Comparison of ENCODE assay signal across 8 mouse cellular contexts in genomic region chr13:21506221-21506649, GRCm38 (mm10). TPM values are rescaled to one million over a fixed set of nuclear protein-coding genes. Genes with fewer than 3 reads are reported as not detected.
DNase-seq lines count a peak whose midpoint lies in the region; ATAC-seq and TF ChIP-seq lines count a peak whose summit lies in the region.

No protein-coding gene starts in this region.

- peak overlapping the region; percentile 74 for H3K9ac ChIP-seq in embryonic facial prominence, embryonic 13.5 days
- H3K9ac ChIP-seq in heart, adult 2 months (ENCODE audit: low read depth, low read length) = peak overlapping the region; percentile 62
- H3K9ac ChIP-seq in limb, embryonic 13.5 days = peak overlapping the region; percentile 65
- H3K9ac ChIP-seq in midbrain, embryonic 16.5 days (ENCODE audit: low read depth, low read length) = peak overlapping the region; percentile 82

- no peaks in the 10 kb centered on the region for H3K27me3 ChIP-seq in embryonic facial prominence, embryonic 13.5 days
- H3K27me3 ChIP-seq in heart, adult 2 months (ENCODE audit: control insufficient read depth, insufficient read depth, low read length) = no peaks in the 10 kb centered on the region
- H3K27me3 ChIP-seq in limb, embryonic 13.5 days = no peaks in the 10 kb centered on the region
- no peaks in the 10 kb centered on the region; the same call in 1 of the 2 replicates for H3K27me3 ChIP-seq in midbrain, embryonic 16.5 days (ENCODE audit: control insufficient read depth, insufficient read depth, low read depth, low read length)

- under 1% methylated on average over 21 of the region's 21 CpGs for WGBS in embryonic facial prominence, embryonic 13.5 days
- WGBS in heart, adult 2 months = under 1% methylated on average over 21 of the region's 21 CpGs
- 1% methylated on average over 21 of the region's 21 CpGs for WGBS in limb, embryonic 13.5 days
- under 1% methylated on average over 21 of the region's 21 CpGs for WGBS in midbrain, embryonic 16.5 days

- peak overlapping the region; percentile 60 for H3K4me3 ChIP-seq in embryonic facial prominence, embryonic 13.5 days
- peak overlapping the region; percentile 66 for H3K4me3 ChIP-seq in heart, adult 2 months
- H3K4me3 ChIP-seq in limb, embryonic 13.5 days = peak overlapping the region; percentile 63
- peak overlapping the region; percentile 78 for H3K4me3 ChIP-seq in midbrain, embryonic 16.5 days (ENCODE audit: low read depth, low read length)

- no peak for TF ChIP-seq CTCF in heart, adult 2 months (IDR thresholded peaks at IDR 0.05)

- no peaks in the 10 kb centered on the region for H3K79me2 ChIP-seq in heart, adult 2 months (replicated peaks; ENCODE audit: control insufficient read depth, insufficient read depth, low read length)

- H3K4me1 ChIP-seq in embryonic facial prominence, embryonic 13.5 days = 0 out of 2 replicates have a peak, but pooled peaks cover 3% of the 10 kb centered on the region
- no peaks in the 10 kb centered on the region for H3K4me1 ChIP-seq in heart, adult 2 months (ENCODE audit: control insufficient read depth, insufficient read depth, low read length)
- no peaks in the 10 kb centered on the region for H3K4me1 ChIP-seq in limb, embryonic 13.5 days
- peaks cover 5% of the 10 kb centered on the region for H3K4me1 ChIP-seq in midbrain, embryonic 16.5 days (ENCODE audit: control insufficient read depth, insufficient read depth, low read length)

- TF ChIP-seq EP300 in heart, adult 2 months (IDR thresholded peaks at IDR 0.05; ENCODE audit: insufficient read depth, low read depth, low read length) = peak; percentile 57; the same call in 1 of the 2 replicates

- intact Hi-C loops in heart, adult 2 months (cut with DNase I) = loop anchor here (1.0 to 2.0 kb wide), 4 partner anchors 25 to 103 kb away; partner anchors contain the start of genes Gm10065, Zkscan3, Zkscan4 and Zkscan8

- peak; percentile 98 for ATAC-seq in embryonic facial prominence, embryonic 13.5 days (ENCODE audit: insufficient number of reproducible peaks, insufficient read depth, low FRiP score, low TSS enrichment, low read depth)
- ATAC-seq in limb, embryonic 13.5 days (ENCODE audit: low FRiP score, low read depth) = peak; percentile 100
- ATAC-seq in midbrain, embryonic 16.5 days = peak; percentile 100

- peak overlapping the region; percentile 91 for H3K27ac ChIP-seq in embryonic facial prominence, embryonic 13.5 days
- peak overlapping the region; percentile 85 for H3K27ac ChIP-seq in heart, adult 2 months
- H3K27ac ChIP-seq in limb, embryonic 13.5 days = peak overlapping the region; percentile 89
- peak overlapping the region; percentile 85 for H3K27ac ChIP-seq in midbrain, embryonic 16.5 days (ENCODE audit: low read length)

- H3K9me3 ChIP-seq in embryonic facial prominence, embryonic 13.5 days = no peaks in the 10 kb centered on the region
- H3K9me3 ChIP-seq in limb, embryonic 13.5 days = no peaks in the 10 kb centered on the region
- no peaks in the 10 kb centered on the region for H3K9me3 ChIP-seq in midbrain, embryonic 16.5 days (replicated peaks; ENCODE audit: control insufficient read depth, low read length, poor library complexity, severe bottlenecking)

- no peaks in the 10 kb centered on the region for H3K36me3 ChIP-seq in embryonic facial prominence, embryonic 13.5 days
- no peaks in the 10 kb centered on the region for H3K36me3 ChIP-seq in heart, adult 2 months (ENCODE audit: control insufficient read depth, insufficient read depth, low read length)
- no peaks in the 10 kb centered on the region for H3K36me3 ChIP-seq in limb, embryonic 13.5 days
- no peaks in the 10 kb centered on the region for H3K36me3 ChIP-seq in midbrain, embryonic 16.5 days (ENCODE audit: control insufficient read depth, insufficient read depth, low read length)

- peak overlapping the region; percentile 59 for H3K4me2 ChIP-seq in embryonic facial prominence, embryonic 13.5 days
- peak overlapping the region; percentile 61 for H3K4me2 ChIP-seq in limb, embryonic 13.5 days (replicated peaks)
- H3K4me2 ChIP-seq in midbrain, embryonic 16.5 days (ENCODE audit: low read length) = peak overlapping the region; percentile 72

- peak; percentile 82 for TF ChIP-seq POLR2A in heart, adult 2 months (IDR thresholded peaks at IDR 0.05; ENCODE audit: insufficient read depth, low read depth, low read length)

- DNase-seq in 3134 (ENCODE audit: extremely low read depth, insufficient read length, low spot score) = peak; percentile 92
- DNase-seq in adrenal gland, postnatal 36 days = peak; percentile 87 to 92
- DNase-seq in heart, adult 2 months = peak; percentile 87 to 88
- DNase-seq in kidney, adult 8-10 months = peak; percentile 81 to 83
- DNase-seq in spleen, postnatal 10 days (ENCODE audit: low spot score in 2 of 2) = peak; percentile 68 to 76

RNA-seq across cellular contexts. Expression of gene Gm11273, which starts 5.0 kb away (rescaled TPM):
- 10 to 100 TPM; 89.0 to 99.3 TPM for total RNA-seq in adrenal gland, postnatal 36 days (2021)
- polyA plus RNA-seq in embryonic facial prominence, embryonic 13.5 days (2015; fragmentation: Nextera tagmentation; extraction: Ambion mirVana) = 5.3 and 15.9 TPM in 2 replicates
- 100 to 1,000 TPM; 241 to 252 TPM for total RNA-seq in heart, adult 2 months (2021)
- 65.2 and 74.9 TPM in 2 replicates for polyA plus RNA-seq in heart, adult 2 months (2012; rRNA removed)
- polyA plus RNA-seq in limb, embryonic 13.5 days (2015; fragmentation: Nextera tagmentation; extraction: Ambion mirVana) = 6.4 and 6.9 TPM in 2 replicates
- 4.3 and 7.3 TPM in 2 replicates for polyA plus RNA-seq in midbrain, embryonic 16.5 days (2015; fragmentation: Nextera tagmentation; extraction: Ambion mirVana)

RNA-seq across cellular contexts. Expression of gene AK157302, which starts 11.2 kb away (rescaled TPM):
- 10 to 100 TPM; 11.0 to 12.8 TPM for total RNA-seq in adrenal gland, postnatal 36 days (2021)
- 0.53 and 1.0 TPM in 2 replicates for polyA plus RNA-seq in embryonic facial prominence, embryonic 13.5 days (2015; fragmentation: Nextera tagmentation; extraction: Ambion mirVana)
- 10 to 100 TPM; 25.4 to 27.3 TPM for total RNA-seq in heart, adult 2 months (2021)
- 0.82 and 2.0 TPM in 2 replicates for polyA plus RNA-seq in heart, adult 2 months (2012; rRNA removed)
- 0.14 and 0.49 TPM in 2 replicates for polyA plus RNA-seq in limb, embryonic 13.5 days (2015; fragmentation: Nextera tagmentation; extraction: Ambion mirVana)
- 0.43 and 0.56 TPM in 2 replicates for polyA plus RNA-seq in midbrain, embryonic 16.5 days (2015; fragmentation: Nextera tagmentation; extraction: Ambion mirVana)

RNA-seq across cellular contexts. Expression of gene Zkscan8, which starts 24.7 kb away (rescaled TPM):
- 10 to 100 TPM; 16.9 to 19.2 TPM for total RNA-seq in adrenal gland, postnatal 36 days (2021)
- polyA plus RNA-seq in embryonic facial prominence, embryonic 13.5 days (2015; fragmentation: Nextera tagmentation; extraction: Ambion mirVana) = 5.2 and 7.5 TPM in 2 replicates
- 10 to 100 TPM in 1 of 2 experiments, 1 to 10 TPM in 1; 9.1 to 12.3 TPM for total RNA-seq in heart, adult 2 months (2021)
- 2.8 and 6.3 TPM in 2 replicates for polyA plus RNA-seq in heart, adult 2 months (2012; rRNA removed)
- 7.0 and 8.2 TPM in 2 replicates for polyA plus RNA-seq in limb, embryonic 13.5 days (2015; fragmentation: Nextera tagmentation; extraction: Ambion mirVana)
- polyA plus RNA-seq in midbrain, embryonic 16.5 days (2015; fragmentation: Nextera tagmentation; extraction: Ambion mirVana) = 4.1 and 4.3 TPM in 2 replicates

RNA-seq across cellular contexts. Expression of gene Gm10065, which starts 27.0 kb away (rescaled TPM):
- total RNA-seq in adrenal gland, postnatal 36 days (2021) = not detected
- polyA plus RNA-seq in embryonic facial prominence, embryonic 13.5 days (2015; fragmentation: Nextera tagmentation; extraction: Ambion mirVana) = not detected in 2 replicates
- total RNA-seq in heart, adult 2 months (2021) = not detected
- not detected in 2 replicates for polyA plus RNA-seq in heart, adult 2 months (2012; rRNA removed)
- polyA plus RNA-seq in limb, embryonic 13.5 days (2015; fragmentation: Nextera tagmentation; extraction: Ambion mirVana) = not detected in 2 replicates
- not detected in 2 replicates for polyA plus RNA-seq in midbrain, embryonic 16.5 days (2015; fragmentation: Nextera tagmentation; extraction: Ambion mirVana)

RNA-seq across cellular contexts. Expression of gene Zkscan4, which starts 27.5 kb away (rescaled TPM):
- total RNA-seq in adrenal gland, postnatal 36 days (2021) = 1 to 10 TPM; 2.1 to 2.6 TPM
- polyA plus RNA-seq in embryonic facial prominence, embryonic 13.5 days (2015; fragmentation: Nextera tagmentation; extraction: Ambion mirVana) = 4.6 and 5.0 TPM in 2 replicates
- 1 to 10 TPM in 1 of 2 experiments, under 1 TPM in 1; 0.77 to 1.1 TPM for total RNA-seq in heart, adult 2 months (2021)
- polyA plus RNA-seq in heart, adult 2 months (2012; rRNA removed) = 0.47 and 0.94 TPM in 2 replicates
- polyA plus RNA-seq in limb, embryonic 13.5 days (2015; fragmentation: Nextera tagmentation; extraction: Ambion mirVana) = 4.0 and 4.9 TPM in 2 replicates
- 12.0 and 13.2 TPM in 2 replicates for polyA plus RNA-seq in midbrain, embryonic 16.5 days (2015; fragmentation: Nextera tagmentation; extraction: Ambion mirVana)

Comparison
In these comparisons a context has a peak if more than half of its experiments do, and no peak if none do; other contexts are left out.
1. Peak in every context shown above with its lines: DNase-seq, ATAC-seq, H3K4me3 ChIP-seq and H3K27ac ChIP-seq.